Mouse (Mus musculus) liver, embryonic 14.5 days (tissue): ENCODE results near the gene Wasf3.

ENCODE experiments used
- CTCF ChIP-seq: IDR thresholded peaks from 2 replicates; pipeline ENCODE4 v1.5.1; 2016; ENCODE audit warnings: antibody characterized with exemption, low read depth, control low read depth
- EP300 ChIP-seq: IDR thresholded peaks from 2 replicates; pipeline ENCODE4 v1.6.1; 2016; ENCODE audit warnings: antibody characterized with exemption, low read depth

GRCm38 (mm10) chr5:146386906-146387305, 2.1 kb downstream of the Wasf3 start:
- TF ChIP-seq CTCF: peak; percentile 31; the same call in 1 of the 2 replicates
- TF ChIP-seq EP300: no peak
